8 mouse cellular contexts compared by ENCODE assay signal in the genomic region with DNA sequence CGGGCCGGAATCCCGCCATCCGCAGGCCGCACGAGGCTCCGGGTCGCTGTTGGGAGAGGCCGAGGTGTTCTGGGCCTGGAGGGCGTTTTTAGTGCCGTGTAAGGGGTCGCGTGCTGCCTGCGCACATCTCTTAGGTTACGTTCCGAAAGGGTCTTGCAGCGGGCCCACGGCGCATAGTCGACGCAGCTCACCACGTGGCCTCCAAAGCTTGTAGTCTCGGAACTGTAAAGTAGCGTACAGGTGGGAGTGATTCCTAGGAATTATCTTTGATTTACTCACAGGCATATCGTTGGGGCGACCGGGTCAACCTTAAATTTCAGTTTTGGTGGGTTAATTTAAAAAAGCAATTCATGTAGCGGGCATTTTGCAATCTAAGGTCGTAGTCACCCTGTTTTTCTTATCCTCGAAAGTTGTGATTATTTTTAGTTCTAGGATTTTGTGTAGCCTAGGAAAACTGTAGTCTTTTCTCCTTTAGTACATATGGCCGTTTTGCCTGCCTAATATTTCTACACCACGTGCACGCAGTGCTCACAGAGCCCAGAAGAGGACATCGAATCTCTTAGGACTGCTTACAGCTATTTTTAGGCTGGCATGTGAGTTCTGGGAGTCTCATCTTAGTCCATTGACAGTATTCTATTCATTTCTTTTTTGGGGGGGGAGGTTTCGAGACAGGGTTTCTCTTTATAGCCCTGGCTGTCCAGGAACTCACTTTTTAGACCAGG. TPM values are rescaled to one million over a fixed set of nuclear protein-coding genes. Genes with fewer than 3 reads are reported as not detected.
DNase-seq lines count a peak whose midpoint lies in the region; ATAC-seq and TF ChIP-seq lines count a peak whose summit lies in the region.

A gene (minus strand): TSS at position 51 of the 722 bp plus-strand sequence.

- peaks cover 6% of the 10 kb centered on the region; the same call in 1 of the 2 replicates for H3K4me1 ChIP-seq in kidney, adult 2 months (ENCODE audit: control insufficient read depth, insufficient read depth, low read length)
- peaks cover 0 to 17% of the 10 kb centered on the region in 2 experiments; a peak in 3 of 4 replicates for H3K4me1 ChIP-seq in heart, embryonic 14.5 days (ENCODE audit: control insufficient read depth in 2 of 2, insufficient read depth in 2 of 2, low read length in 2 of 2)
- peaks cover 44% of the 10 kb centered on the region for H3K4me1 ChIP-seq in neural tube, embryonic 15.5 days

- DNase-seq in kidney, adult 2 months, result no peak
- DNase-seq in kidney, adult 11 months, result no peak
- DNase-seq in brain, embryonic 14.5 days (ENCODE audit: low read depth), result peak; percentile 18
- no peak for DNase-seq in left cerebral cortex, postnatal 4 days
- no peak for DNase-seq in frontal cortex, postnatal 10 days (ENCODE audit: low spot score in 2 of 2)

- peak within 1 kb of the TSS; percentile 83 for H3K4me2 ChIP-seq in heart, embryonic 14.5 days (ENCODE audit: low read length)
- peak within 1 kb of the TSS; percentile 79 for H3K4me2 ChIP-seq in neural tube, embryonic 15.5 days

- peak; percentile 38 for ATAC-seq in CD4-positive, CD25-positive, alpha-beta regulatory T cell, adult 4 months
- peak; percentile 51 for ATAC-seq in heart, embryonic 14.5 days (ENCODE audit: insufficient number of reproducible peaks, insufficient read depth, low FRiP score, low read depth)
- peak; percentile 89 for ATAC-seq in neural tube, embryonic 15.5 days (ENCODE audit: low FRiP score)

- H3K9me3 ChIP-seq in heart, embryonic 14.5 days (ENCODE audit: control insufficient read depth, low read length), result no peaks in the 10 kb centered on the region
- no peaks in the 10 kb centered on the region for H3K9me3 ChIP-seq in neural tube, embryonic 15.5 days (replicated peaks)

- no peak for TF ChIP-seq CTCF in kidney, adult 2 months (conservative IDR thresholded peaks at IDR 0.05; ENCODE audit: insufficient read depth, insufficient read length, low read depth, low read length)
- no peak for TF ChIP-seq CTCF in brain, embryonic 14.5 days (IDR thresholded peaks at IDR 0.05; ENCODE audit: borderline replicate concordance, extremely low read depth, insufficient read depth, insufficient read length)

- H3K9ac ChIP-seq in heart, embryonic 14.5 days (ENCODE audit: low read length), result peak within 1 kb of the TSS; percentile 98
- peak within 1 kb of the TSS; percentile 96 for H3K9ac ChIP-seq in neural tube, embryonic 15.5 days (replicated peaks)

- H3K27ac ChIP-seq in kidney, adult 2 months (ENCODE audit: insufficient read depth, low read depth, low read length), result peak within 1 kb of the TSS; percentile 84
- peak within 1 kb of the TSS; percentile 90 to 93 for H3K27ac ChIP-seq in heart, embryonic 14.5 days (replicated peaks in 1 of 2; ENCODE audit: control insufficient read depth in 1 of 2, insufficient read depth in 1 of 2, low read depth in 2 of 2, low read length in 2 of 2)
- peak within 1 kb of the TSS; percentile 93 for H3K27ac ChIP-seq in neural tube, embryonic 15.5 days (replicated peaks)

- under 1% methylated on average over 35 of the region's 35 CpGs for WGBS in kidney, adult 2 months
- under 1% methylated on average over 35 of the region's 35 CpGs for WGBS in heart, embryonic 14.5 days
- under 1% methylated on average over 35 of the region's 35 CpGs for WGBS in neural tube, embryonic 15.5 days

- TF ChIP-seq POLR2A in kidney, adult 2 months (IDR thresholded peaks at IDR 0.05; ENCODE audit: low read depth, low read length), result no peak
- no peak for TF ChIP-seq POLR2A in brain, embryonic 14.5 days (IDR thresholded peaks at IDR 0.05; ENCODE audit: borderline replicate concordance, extremely low read depth, insufficient read depth, insufficient read length, poor library complexity, severe bottlenecking)

- no peaks in the 10 kb centered on the region for H3K27me3 ChIP-seq in kidney, adult 2 months (replicated peaks; ENCODE audit: control insufficient read depth, insufficient read depth, low read length)
- no peaks in the 10 kb centered on the region for H3K27me3 ChIP-seq in heart, embryonic 14.5 days (ENCODE audit: control insufficient read depth, insufficient read depth, low read length)
- no peaks in the 10 kb centered on the region for H3K27me3 ChIP-seq in neural tube, embryonic 15.5 days (replicated peaks)

- H3K4me3 ChIP-seq in kidney, adult 2 months (ENCODE audit: insufficient read depth, low read depth, low read length), result peak within 1 kb of the TSS; percentile 97
- H3K4me3 ChIP-seq in heart, embryonic 14.5 days (ENCODE audit: control insufficient read depth in 1 of 2, insufficient read depth in 1 of 2, low read depth in 1 of 2, low read length in 2 of 2), result peak within 1 kb of the TSS; percentile 84 to 92
- H3K4me3 ChIP-seq in neural tube, embryonic 15.5 days (replicated peaks), result peak within 1 kb of the TSS; percentile 98

- H3K36me3 ChIP-seq in kidney, adult 2 months (ENCODE audit: control insufficient read depth, insufficient read depth, low read length), result peaks cover 10% of the 10 kb centered on the region
- peaks cover 39% of the 10 kb centered on the region for H3K36me3 ChIP-seq in heart, embryonic 14.5 days (ENCODE audit: control insufficient read depth, insufficient read depth, low read length)
- peaks cover 27% of the 10 kb centered on the region for H3K36me3 ChIP-seq in neural tube, embryonic 15.5 days

- intact Hi-C loops in left cerebral cortex, postnatal 4 days (cut with DNase I), result no loop called here

RNA-seq across cellular contexts. Expression of the gene that starts here (rescaled TPM):
- polyA plus RNA-seq in kidney, adult 2 months (2012; rRNA removed), result 137 and 184 TPM in 2 replicates
- 1 to 10 TPM; 3.6 to 6.3 TPM for polyA plus RNA-seq in CD4-positive, CD25-positive, alpha-beta regulatory T cell, adult 4 months (2017; shearing (Covaris generic))
- polyA plus RNA-seq in brain, embryonic 14.5 days (2012; rRNA removed), result 19.3 and 22.8 TPM in 2 replicates
- polyA plus RNA-seq in heart, embryonic 14.5 days (2014; fragmentation: Nextera tagmentation; extraction: Ambion mirVana), result 5.7 and 6.7 TPM in 2 replicates
- 10 to 100 TPM; 29.3 to 31.1 TPM for total RNA-seq in left cerebral cortex, postnatal 4 days (2021)
- 14.0 and 15.7 TPM in 2 replicates for polyA plus RNA-seq in neural tube, embryonic 15.5 days (2015; fragmentation: Nextera tagmentation; extraction: Ambion mirVana)

Comparison
In these comparisons a context has a peak if more than half of its experiments do, and no peak if none do; other contexts are left out.
1. ATAC-seq: peak in every context shown above with its lines; median percentile 89 in neural tube, embryonic 15.5 days; 51 in heart, embryonic 14.5 days; 38 in CD4-positive, CD25-positive, alpha-beta regulatory T cell, adult 4 months.